Mouse (Mus musculus) testis, adult 2 months (tissue): ENCODE results near the gene Lrrc10b.

Experiments used
- CTCF ChIP-seq: fragments of 200-500 bp; IDR thresholded peaks from 2 replicates; pipeline ENCODE4 v1.5.1; 2012; ENCODE audit warnings: low read depth, mild to moderate bottlenecking, inconsistent platforms, low read length, moderate library complexity; ENCODE audit not compliant: control insufficient read depth, insufficient read depth, insufficient replicate concordance
- POLR2A ChIP-seq: fragments of 200-500 bp; IDR thresholded peaks from 2 replicates; pipeline ENCODE4 v1.6.1; 2012; ENCODE audit warnings: low read depth, mild to moderate bottlenecking, inconsistent platforms, low read length, moderate library complexity; ENCODE audit not compliant: control insufficient read depth

- no peak for TF ChIP-seq POLR2A
- TF ChIP-seq CTCF = peak; percentile 17; the same call in 1 of the 2 replicates
These were observed 7.6 kb downstream of the Lrrc10b start for GRCm38 (mm10) chr19:10449708-10450107.
